Mouse (Mus musculus): ENCODE data around the gene Bad.

DNA sequence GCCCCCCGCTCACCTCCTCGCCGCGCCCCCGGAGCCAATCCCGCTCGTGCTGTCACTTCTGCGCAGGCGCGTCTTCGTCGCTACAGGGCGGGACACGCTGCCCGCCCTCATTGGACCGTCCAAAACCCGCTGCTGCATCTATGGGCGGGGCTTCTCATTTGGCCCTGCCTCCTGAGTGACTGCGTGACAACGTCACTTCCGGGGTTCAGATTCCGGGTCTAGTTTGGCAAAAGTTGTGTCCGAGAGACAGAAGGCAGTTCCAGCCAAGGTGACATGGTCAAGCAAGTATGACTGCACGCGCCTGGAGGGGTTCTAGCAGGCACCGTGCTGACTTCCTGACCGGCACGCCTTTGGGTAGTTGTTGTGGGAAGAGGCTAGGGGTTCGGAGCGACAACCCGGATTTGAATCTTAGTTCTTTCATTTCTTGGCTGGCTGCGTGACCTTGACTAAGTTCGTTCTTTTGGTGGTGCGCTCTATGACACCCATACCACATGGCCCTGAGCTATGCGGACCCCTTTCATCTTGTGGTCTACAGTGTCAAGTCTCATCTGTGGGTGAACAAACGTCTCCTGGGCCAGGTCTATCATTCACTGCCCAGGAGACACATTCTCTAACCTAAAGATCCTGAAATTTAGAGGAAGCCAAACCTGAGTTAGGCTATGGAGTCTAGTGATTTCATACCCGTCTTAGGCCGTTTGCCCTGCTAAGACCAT is 38.9 kb downstream of the Bad start, which contains the start of gene Fkbp2:
- TF ChIP-seq CTCF (conservative IDR thresholded peaks at IDR 0.05; ENCODE audit: low read length): no peak
- no peak for TF ChIP-seq POU5F1 (IDR thresholded peaks at IDR 0.05; ENCODE audit: borderline replicate concordance, low read length)
